Mouse (Mus musculus): ENCODE measurements around the gene Adat2.

GRCm38 (mm10) chr10:13569818-13570217 is 17.1 kb downstream of the Adat2 start:
- TF ChIP-seq CTCF (IDR thresholded peaks at IDR 0.05; ENCODE audit: low read depth) = no peak
- no peak for TF ChIP-seq EP300 (optimal IDR thresholded peaks at IDR 0.05)
